Mouse (Mus musculus): ENCODE measurements at regions not wholly inside any gene's neighbourhood (a gene's known extent, or its start where the extent isn't known, plus 50 kb on each side); places are given as distances from the start of the nearest gene placed in this dataset.

DNA sequence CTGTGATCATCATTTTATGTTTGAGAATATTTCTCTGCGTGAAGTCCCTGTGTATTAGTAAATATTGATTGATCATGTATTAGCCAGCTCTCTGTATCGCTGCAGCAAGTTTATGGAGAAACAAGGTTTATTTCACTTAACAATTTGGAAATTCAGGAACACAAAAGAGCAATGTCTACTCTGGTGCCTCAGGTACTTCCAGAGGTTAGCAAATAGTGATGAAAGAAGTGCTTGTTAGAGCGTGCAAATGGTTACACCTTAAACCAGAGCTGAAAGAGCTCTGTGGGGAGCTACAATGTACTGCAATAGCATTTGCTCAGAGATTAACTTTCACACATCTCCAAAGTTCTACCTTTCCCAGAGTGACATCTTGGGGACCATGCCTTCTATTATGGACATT lies 400.9 kb downstream of the Fam198b start:
- TF ChIP-seq CTCF (IDR thresholded peaks at IDR 0.05; ENCODE audit: extremely low read depth, insufficient read depth, insufficient read length, insufficient replicate concordance): no peak
- no peak for TF ChIP-seq POLR2A (IDR thresholded peaks at IDR 0.05; ENCODE audit: low read depth, low read length)
- 86% methylated on average over 3 of the region's 3 CpGs for WGBS
- no peak for DNase-seq (ENCODE audit: low read depth in 1 of 2, low spot score in 2 of 2)
- Histone ChIP-seq H3K36me3 (ENCODE audit: control insufficient read depth, insufficient read depth, low read length) (no peaks in the 10 kb centered on the region), H3K27me3 (ENCODE audit: control insufficient read depth, insufficient read depth, low read length) (no peaks in the 10 kb centered on the region), H3K4me1 (ENCODE audit: control insufficient read depth, insufficient read depth, insufficient read length) (no peaks in the 10 kb centered on the region), H3K4me3 (ENCODE audit: extremely low read depth, insufficient read depth, insufficient read length) (no peak overlapping the region), H3K27ac (ENCODE audit: insufficient read depth, low read length) (no peak overlapping the region)

DNA sequence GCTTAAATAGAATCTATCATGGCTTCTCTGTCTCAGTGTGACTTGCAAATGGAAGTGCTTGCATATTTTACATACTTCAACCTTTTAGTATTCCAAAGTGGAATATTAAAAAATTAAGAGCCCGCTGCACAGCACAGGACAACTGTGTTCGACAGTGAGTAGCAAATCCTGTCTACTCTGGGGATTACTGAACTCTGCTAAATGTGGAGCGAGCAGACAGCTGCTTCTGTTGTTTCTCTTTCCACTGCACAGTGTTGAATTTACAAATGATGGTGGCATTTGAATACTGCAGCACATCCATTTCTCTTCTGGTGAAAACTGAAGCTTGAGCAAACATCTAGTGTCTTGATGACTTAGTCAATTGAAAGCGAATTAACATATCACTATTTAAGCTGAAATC lies 409.2 kb downstream of the Fam198b start:
- H3K36me3 ChIP-seq (ENCODE audit: control insufficient read depth, insufficient read depth, low read length): no peaks in the 10 kb centered on the region
- H3K4me1 ChIP-seq (ENCODE audit: control insufficient read depth, insufficient read depth, insufficient read length): no peaks in the 10 kb centered on the region
- no peak overlapping the region for H3K27ac ChIP-seq (ENCODE audit: insufficient read depth, low read length)
- TF ChIP-seq POLR2A (IDR thresholded peaks at IDR 0.05; ENCODE audit: low read depth, low read length) (no peak), CTCF (IDR thresholded peaks at IDR 0.05; ENCODE audit: extremely low read depth, insufficient read depth, insufficient read length, insufficient replicate concordance) (no peak)
- no peak overlapping the region for H3K4me3 ChIP-seq (ENCODE audit: extremely low read depth, insufficient read depth, insufficient read length)
- DNase-seq (ENCODE audit: low read depth in 1 of 2, low spot score in 2 of 2): no peak
- WGBS: 93% methylated on average over 4 of the region's 4 CpGs
- H3K27me3 ChIP-seq (ENCODE audit: control insufficient read depth, insufficient read depth, low read length): no peaks in the 10 kb centered on the region

DNA sequence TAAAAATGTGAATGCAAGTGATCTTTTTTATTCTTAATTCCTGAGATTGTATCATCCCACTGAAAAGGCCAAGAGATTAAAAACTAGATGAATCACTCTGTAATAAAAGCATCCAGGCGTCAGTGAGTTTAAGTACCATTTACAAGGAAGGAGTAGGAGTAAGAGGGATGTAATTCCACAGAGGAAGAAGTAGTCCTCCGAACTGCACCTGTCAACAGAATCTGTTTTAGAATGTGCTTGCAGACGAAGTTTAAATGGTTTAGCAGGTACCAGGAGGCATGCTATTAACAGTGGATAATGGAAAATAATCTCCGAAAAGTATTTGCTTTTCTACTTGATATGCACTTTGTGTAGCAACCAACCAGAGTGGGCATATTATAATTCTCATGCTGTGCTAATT lies 423.3 kb downstream of the Fam198b start:
- H3K4me3 ChIP-seq (ENCODE audit: extremely low read depth, insufficient read depth, insufficient read length): no peak overlapping the region
- H3K27ac ChIP-seq (ENCODE audit: insufficient read depth, low read length): no peak overlapping the region
- TF ChIP-seq POLR2A (IDR thresholded peaks at IDR 0.05; ENCODE audit: low read depth, low read length) (no peak), CTCF (IDR thresholded peaks at IDR 0.05; ENCODE audit: extremely low read depth, insufficient read depth, insufficient read length, insufficient replicate concordance) (no peak)
- no peaks in the 10 kb centered on the region for H3K4me1 ChIP-seq (ENCODE audit: control insufficient read depth, insufficient read depth, insufficient read length)
- no peak for DNase-seq (ENCODE audit: low read depth in 1 of 2, low spot score in 2 of 2)
- H3K36me3 ChIP-seq (ENCODE audit: control insufficient read depth, insufficient read depth, low read length): no peaks in the 10 kb centered on the region
- WGBS: 84% methylated on average over 4 of the region's 4 CpGs
- no peaks in the 10 kb centered on the region for H3K27me3 ChIP-seq (ENCODE audit: control insufficient read depth, insufficient read depth, low read length)

DNA sequence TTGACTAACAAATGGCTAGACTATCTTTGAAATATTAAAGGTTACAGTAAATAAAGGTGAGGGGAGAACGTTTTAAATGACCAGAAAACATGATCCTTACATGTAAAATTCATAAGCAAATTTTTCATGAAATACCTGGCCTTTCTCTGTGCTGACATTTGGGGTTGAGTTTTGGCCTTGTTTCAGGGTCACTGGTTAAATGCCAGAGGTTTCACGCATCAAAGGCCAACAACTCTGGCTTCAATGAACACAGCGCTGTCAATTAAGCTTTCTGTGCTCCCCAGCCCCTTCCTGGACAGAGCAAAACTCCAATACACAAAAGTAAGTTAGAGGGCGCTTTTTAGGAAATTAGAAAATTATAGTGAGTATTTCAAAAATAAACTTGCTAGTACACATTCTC lies 425.6 kb downstream of the Fam198b start:
- DNase-seq (ENCODE audit: low read depth in 1 of 2, low spot score in 2 of 2): no peak
- TF ChIP-seq CTCF (IDR thresholded peaks at IDR 0.05; ENCODE audit: extremely low read depth, insufficient read depth, insufficient read length, insufficient replicate concordance) (no peak), POLR2A (IDR thresholded peaks at IDR 0.05; ENCODE audit: low read depth, low read length) (no peak)
- WGBS: 78% methylated on average over 4 of the region's 4 CpGs
- H3K27me3 ChIP-seq (ENCODE audit: control insufficient read depth, insufficient read depth, low read length): no peaks in the 10 kb centered on the region
- no peaks in the 10 kb centered on the region for H3K36me3 ChIP-seq (ENCODE audit: control insufficient read depth, insufficient read depth, low read length)
- H3K27ac ChIP-seq (ENCODE audit: insufficient read depth, low read length): no peak overlapping the region
- H3K4me3 ChIP-seq (ENCODE audit: extremely low read depth, insufficient read depth, insufficient read length): no peak overlapping the region
- H3K4me1 ChIP-seq (ENCODE audit: control insufficient read depth, insufficient read depth, insufficient read length): no peaks in the 10 kb centered on the region

DNA sequence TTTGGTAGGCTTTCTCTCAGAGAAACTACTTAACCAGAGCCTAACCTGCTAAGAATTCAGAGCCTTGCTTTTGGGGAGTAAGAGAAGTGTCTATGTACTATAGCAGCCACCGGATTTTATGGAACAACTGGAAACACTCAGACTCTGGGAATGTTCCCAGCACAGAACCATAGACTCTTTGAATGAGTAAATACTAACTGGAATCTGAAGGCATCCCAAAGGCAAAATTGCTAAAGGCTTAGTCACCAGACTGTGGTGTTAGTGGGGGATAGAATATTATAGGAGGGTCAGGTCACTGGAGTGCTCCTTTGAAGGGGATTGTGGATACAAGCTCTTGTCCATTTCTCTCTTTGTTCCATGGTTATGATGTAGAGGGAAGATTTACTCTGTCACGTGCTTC lies 427.4 kb downstream of the Fam198b start:
- TF ChIP-seq CTCF (IDR thresholded peaks at IDR 0.05; ENCODE audit: extremely low read depth, insufficient read depth, insufficient read length, insufficient replicate concordance) (no peak), POLR2A (IDR thresholded peaks at IDR 0.05; ENCODE audit: low read depth, low read length) (no peak)

DNA sequence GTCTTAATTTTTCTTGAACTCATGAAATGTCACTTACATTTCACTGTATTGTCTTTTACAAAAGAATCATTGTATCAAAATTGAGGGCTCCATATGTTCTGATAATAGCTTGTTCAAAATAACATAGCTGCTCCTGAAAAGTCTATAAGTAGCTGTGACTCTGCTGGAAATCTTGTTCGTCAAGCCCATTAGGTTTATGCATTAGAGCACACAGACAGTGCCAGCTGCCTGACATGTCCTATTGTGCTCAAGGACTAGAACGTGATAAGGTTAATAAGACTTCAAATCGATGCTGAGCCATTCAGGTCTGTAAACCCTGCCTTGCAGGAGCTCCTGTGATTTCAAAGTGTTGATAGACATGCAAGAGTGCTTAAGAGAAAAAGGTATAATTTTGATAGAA lies 438.0 kb downstream of the Fam198b start:
- Histone ChIP-seq H3K27me3 (ENCODE audit: control insufficient read depth, insufficient read depth, low read length) (no peaks in the 10 kb centered on the region), H3K36me3 (ENCODE audit: control insufficient read depth, insufficient read depth, low read length) (no peaks in the 10 kb centered on the region), H3K4me3 (ENCODE audit: extremely low read depth, insufficient read depth, insufficient read length) (no peak overlapping the region), H3K4me1 (ENCODE audit: control insufficient read depth, insufficient read depth, insufficient read length) (no peaks in the 10 kb centered on the region), H3K27ac (ENCODE audit: insufficient read depth, low read length) (no peak overlapping the region)
- WGBS: 86% methylated on average over 3 of the region's 3 CpGs
- TF ChIP-seq CTCF (IDR thresholded peaks at IDR 0.05; ENCODE audit: extremely low read depth, insufficient read depth, insufficient read length, insufficient replicate concordance) (no peak), POLR2A (IDR thresholded peaks at IDR 0.05; ENCODE audit: low read depth, low read length) (no peak)
- DNase-seq (ENCODE audit: low read depth in 1 of 2, low spot score in 2 of 2): no peak

More for the DNA sequence above, 427.4 kb downstream of the Fam198b start:
- no peaks in the 10 kb centered on the region for H3K27me3 ChIP-seq (ENCODE audit: control insufficient read depth, insufficient read depth, low read length)
- H3K4me1 ChIP-seq (ENCODE audit: control insufficient read depth, insufficient read depth, insufficient read length): no peaks in the 10 kb centered on the region
- WGBS: 81% methylated on average over 2 of the region's 2 CpGs
- no peak for DNase-seq (ENCODE audit: low read depth in 1 of 2, low spot score in 2 of 2)
- no peaks in the 10 kb centered on the region for H3K36me3 ChIP-seq (ENCODE audit: control insufficient read depth, insufficient read depth, low read length)
- H3K27ac ChIP-seq (ENCODE audit: insufficient read depth, low read length): no peak overlapping the region
- no peak overlapping the region for H3K4me3 ChIP-seq (ENCODE audit: extremely low read depth, insufficient read depth, insufficient read length)

DNA sequence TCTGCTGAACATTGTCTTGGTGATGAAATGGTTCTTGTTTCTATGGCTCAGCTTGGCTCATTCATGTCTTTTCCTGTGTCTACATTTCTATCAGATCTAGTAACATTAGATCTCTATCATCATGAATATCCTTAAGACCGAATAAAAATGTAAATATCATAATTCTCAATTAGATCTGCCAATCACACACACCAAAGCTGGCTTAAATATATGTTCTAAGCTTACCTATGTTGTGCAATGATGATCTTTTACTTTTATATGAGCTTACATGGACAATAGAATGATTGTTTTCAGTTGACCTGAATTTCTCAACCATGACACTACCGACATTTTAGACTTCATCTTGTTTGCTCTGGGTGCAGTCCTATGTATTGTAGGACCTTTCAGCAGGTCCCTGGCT lies 440.4 kb downstream of the Fam198b start:
- H3K4me3 ChIP-seq (ENCODE audit: extremely low read depth, insufficient read depth, insufficient read length): no peak overlapping the region
- no peaks in the 10 kb centered on the region for H3K36me3 ChIP-seq (ENCODE audit: control insufficient read depth, insufficient read depth, low read length)
- H3K27me3 ChIP-seq (ENCODE audit: control insufficient read depth, insufficient read depth, low read length): no peaks in the 10 kb centered on the region
- DNase-seq (ENCODE audit: low read depth in 1 of 2, low spot score in 2 of 2): no peak
- H3K4me1 ChIP-seq (ENCODE audit: control insufficient read depth, insufficient read depth, insufficient read length): no peaks in the 10 kb centered on the region
- 84% methylated on average over 2 of the region's 2 CpGs for whole genome bisulfite sequencing
- TF ChIP-seq CTCF (IDR thresholded peaks at IDR 0.05; ENCODE audit: extremely low read depth, insufficient read depth, insufficient read length, insufficient replicate concordance) (no peak), POLR2A (IDR thresholded peaks at IDR 0.05; ENCODE audit: low read depth, low read length) (no peak)
- H3K27ac ChIP-seq (ENCODE audit: insufficient read depth, low read length): no peak overlapping the region
